8 mouse cellular contexts compared by ENCODE assay signal in the genomic region with DNA sequence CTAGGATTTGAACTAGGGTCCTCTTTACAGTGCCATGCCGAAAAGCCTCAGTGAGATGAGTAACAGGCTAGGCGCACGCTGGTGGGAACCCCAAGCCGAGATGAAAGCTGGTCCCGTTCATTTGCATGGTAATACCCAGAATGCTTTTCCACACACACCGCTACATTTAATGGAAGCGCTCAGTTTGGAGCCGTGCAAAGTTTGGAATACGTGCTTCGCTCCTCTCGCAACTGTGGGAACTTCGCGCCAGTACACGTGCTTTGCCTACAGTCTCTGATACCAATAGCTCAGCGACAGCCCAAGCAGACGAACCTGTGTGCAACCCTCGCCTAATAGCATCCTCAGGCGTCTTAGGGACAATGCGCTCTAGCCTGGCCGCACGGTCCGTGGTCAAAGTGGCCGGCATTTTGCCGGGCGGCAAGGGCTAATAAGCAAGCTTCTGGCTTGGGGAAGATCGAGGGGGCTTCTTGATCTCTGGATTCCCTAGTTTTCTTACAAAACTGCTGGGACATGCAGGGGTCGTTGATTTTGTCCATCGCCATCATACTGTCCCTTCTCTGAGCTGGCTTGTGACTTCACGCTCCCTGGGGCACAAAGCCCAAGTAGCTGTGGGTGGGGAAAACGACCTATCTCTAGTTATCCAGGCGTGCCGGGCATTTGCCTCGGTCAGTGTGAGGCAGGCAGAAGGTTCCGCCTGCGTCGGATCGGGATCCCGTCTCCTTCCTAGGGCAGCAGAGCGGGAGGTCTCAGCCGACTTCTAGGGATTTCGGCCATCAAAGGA. TPM values are rescaled to one million over a fixed set of nuclear protein-coding genes. Genes with fewer than 3 reads are reported as not detected.
A peak's percentile ranks its signal among the peaks of the same experiment; 100 is the strongest.
DNase-seq lines count a peak whose midpoint lies in the region; ATAC-seq and TF ChIP-seq lines count a peak whose summit lies in the region.

A gene (plus strand): TSS at position 354 of the 781 bp plus-strand sequence.

- WGBS in forebrain, embryonic 16.5 days: under 1% methylated on average over 41 of the region's 41 CpGs
- under 1% methylated on average over 41 of the region's 41 CpGs for WGBS in lung, adult 2 months
- WGBS in neural tube, embryonic 15.5 days: under 1% methylated on average over 41 of the region's 41 CpGs

- H3K4me2 ChIP-seq in forebrain, embryonic 16.5 days (ENCODE audit: low read length): peak within 1 kb of the TSS; percentile 100
- peak within 1 kb of the TSS; percentile 93 for H3K4me2 ChIP-seq in neural tube, embryonic 15.5 days

- DNase-seq in Patski (ENCODE audit: low read depth, low spot score): no peak
- DNase-seq in cerebellum, adult 11-12 months: peak; percentile 76
- peak; percentile 34 to 41 for DNase-seq in layer of hippocampus, adult 2 months (ENCODE audit: low spot score in 2 of 2)
- peak; percentile 67 for DNase-seq in lung, adult 2 months
- peak; percentile 63 for DNase-seq in urinary bladder, postnatal 14 days (ENCODE audit: low spot score)

- peak within 1 kb of the TSS; percentile 99 for H3K9ac ChIP-seq in forebrain, embryonic 16.5 days (replicated peaks; ENCODE audit: low read depth, low read length)
- peak within 1 kb of the TSS; percentile 96 for H3K9ac ChIP-seq in neural tube, embryonic 15.5 days (replicated peaks)

- peak; percentile 77; the same call in 1 of the 2 replicates for TF ChIP-seq POLR2A in lung, adult 2 months (IDR thresholded peaks at IDR 0.05; ENCODE audit: borderline replicate concordance, extremely low read depth, low read depth, low read length)

- peak within 1 kb of the TSS; percentile 100 for H3K27ac ChIP-seq in forebrain, embryonic 16.5 days (ENCODE audit: low read length)
- H3K27ac ChIP-seq in layer of hippocampus, adult 2 months: peak within 1 kb of the TSS; percentile 100
- peak within 1 kb of the TSS; percentile 100 for H3K27ac ChIP-seq in neural tube, embryonic 15.5 days (replicated peaks)

- POLR2A ChIA-PET in Patski (lab: Charles Lee): interaction anchor here (0.9 to 6.9 kb wide), 8 partner anchors 10 to 96 kb away, joined by 3 to 63 read pairs (median 8); a partner anchor contains a TSS

- no peaks in the 10 kb centered on the region for H3K27me3 ChIP-seq in Patski
- H3K27me3 ChIP-seq in forebrain, embryonic 16.5 days (replicated peaks; ENCODE audit: control insufficient read depth, insufficient read depth, low read length): no peaks in the 10 kb centered on the region
- no peaks in the 10 kb centered on the region for H3K27me3 ChIP-seq in neural tube, embryonic 15.5 days (replicated peaks)

- peaks cover 25% of the 10 kb centered on the region for H3K4me1 ChIP-seq in forebrain, embryonic 16.5 days (replicated peaks; ENCODE audit: control insufficient read depth, insufficient read depth, low read length)
- peaks cover 24% of the 10 kb centered on the region for H3K4me1 ChIP-seq in lung, adult 2 months (ENCODE audit: control insufficient read depth, insufficient read depth, low read length)
- peaks cover 50% of the 10 kb centered on the region for H3K4me1 ChIP-seq in neural tube, embryonic 15.5 days

- H3K4me3 ChIP-seq in forebrain, embryonic 16.5 days (replicated peaks; ENCODE audit: low read length): peak within 1 kb of the TSS; percentile 90
- H3K4me3 ChIP-seq in layer of hippocampus, adult 2 months: peak within 1 kb of the TSS; percentile 97
- H3K4me3 ChIP-seq in lung, adult 2 months (replicated peaks; ENCODE audit: extremely low read depth, low read depth, low read length): peak within 1 kb of the TSS; percentile 83
- H3K4me3 ChIP-seq in neural tube, embryonic 15.5 days (replicated peaks): peak within 1 kb of the TSS; percentile 85

- in situ Hi-C loops in Patski (cut with MboI; ENCODE audit: low pct_unique_long_range_greater_than_20kb): no loop called here

- peak; percentile 23 for ATAC-seq in Patski
- peak; percentile 13 for ATAC-seq in forebrain, embryonic 16.5 days
- peak; percentile 9 to 14; a peak in 3 of 4 replicates for ATAC-seq in hematopoietic stem cell, adult 5-6 weeks (replicated peaks in 1 of 2; ENCODE audit: insufficient read depth in 1 of 2, low FRiP score in 2 of 2, low TSS enrichment in 1 of 2, low read depth in 1 of 2, poor library complexity in 2 of 2, severe bottlenecking in 2 of 2)
- ATAC-seq in neural tube, embryonic 15.5 days (ENCODE audit: low FRiP score): peak; percentile 21

- CTCF ChIA-PET in Patski (lab: Charles Lee): interaction anchor here (1.0 to 2.0 kb wide), 3 partner anchors 13 to 43 kb away, joined by 4 to 7 read pairs (median 4); a partner anchor contains a TSS

- H3K9me3 ChIP-seq in forebrain, embryonic 16.5 days (ENCODE audit: control insufficient read depth, low read length): no peaks in the 10 kb centered on the region
- no peaks in the 10 kb centered on the region for H3K9me3 ChIP-seq in neural tube, embryonic 15.5 days (replicated peaks)

- no peaks in the 10 kb centered on the region for H3K36me3 ChIP-seq in forebrain, embryonic 16.5 days (ENCODE audit: control insufficient read depth, insufficient read depth)
- H3K36me3 ChIP-seq in neural tube, embryonic 15.5 days: peaks cover 2% of the 10 kb centered on the region; the same call in 1 of the 2 replicates

- TF ChIP-seq CTCF in Patski (IDR thresholded peaks at IDR 0.05): no peak
- TF ChIP-seq CTCF in layer of hippocampus, adult 2 months (conservative IDR thresholded peaks at IDR 0.05): no peak
- TF ChIP-seq CTCF in lung, adult 2 months (IDR thresholded peaks at IDR 0.05; ENCODE audit: insufficient read depth, low read length): no peak

RNA-seq across cellular contexts. Expression of the gene that starts here (rescaled TPM):
- polyA plus RNA-seq in Patski (2021): 59.5 TPM
- polyA plus RNA-seq in forebrain, embryonic 16.5 days (2015; fragmentation: Nextera tagmentation; extraction: Ambion mirVana): 56.6 and 58.2 TPM in 2 replicates
- total RNA-seq in hematopoietic stem cell, adult 5-6 weeks (2017): 81.0 and 84.7 TPM in 2 replicates
- total RNA-seq in layer of hippocampus, adult 2 months (2021): 10 to 100 TPM; 55.5 to 56.6 TPM
- polyA plus RNA-seq in lung, adult 2 months (2012; rRNA removed): 40.3 and 50.9 TPM in 2 replicates
- polyA plus RNA-seq in neural tube, embryonic 15.5 days (2015; fragmentation: Nextera tagmentation; extraction: Ambion mirVana): 39.5 and 49.2 TPM in 2 replicates
